Mouse (Mus musculus) limb, embryonic 12.5 days (tissue): Measurements from ENCODE around the gene Cr1l. TPM values are rescaled to one million over a fixed set of nuclear protein-coding genes. Genes with fewer than 3 reads are reported as not detected.

ENCODE experiments used
- ATAC-seq: fragments of 200-750 bp; cut with Nextera tagmentation; 2 replicates; pipeline ENCODE4 v1.8.0; 2017; ENCODE audit warnings: low read depth, moderate TSS enrichment; ENCODE audit not compliant: insufficient number of reproducible peaks, insufficient read depth, low FRiP score, low TSS enrichment
- H3K27ac ChIP-seq: fragments of 300-500 bp; sonication (generic); 2 replicates; pipeline ENCODE4 v1.5.1; 2016; ENCODE audit warnings: mild to moderate bottlenecking, moderate library complexity
- H3K27me3 ChIP-seq: fragments of 300-500 bp; sonication (generic); 2 replicates; pipeline ENCODE4 v1.6.1; 2016; ENCODE audit warnings: mild to moderate bottlenecking, moderate library complexity
- H3K36me3 ChIP-seq: fragments of 300-500 bp; sonication (generic); 2 replicates; pipeline ENCODE4 v1.6.1; 2016; ENCODE audit warnings: mild to moderate bottlenecking, moderate library complexity
- H3K4me1 ChIP-seq: fragments of 300-500 bp; sonication (generic); replicated peaks from 2 replicates; pipeline ENCODE4 v1.6.1; 2016
- H3K4me2 ChIP-seq: fragments of 300-500 bp; sonication (generic); 2 replicates; pipeline ENCODE4 v1.6.1; 2016; ENCODE audit warnings: mild to moderate bottlenecking, moderate library complexity
- H3K4me3 ChIP-seq: fragments of 300-500 bp; sonication (generic); replicated peaks from 2 replicates; pipeline ENCODE4 v1.5.1; 2016; ENCODE audit warnings: mild to moderate bottlenecking
- H3K9ac ChIP-seq: fragments of 300-500 bp; sonication (generic); replicated peaks from 2 replicates; pipeline ENCODE4 v1.6.1; 2016; ENCODE audit warnings: mild to moderate bottlenecking, moderate library complexity
- H3K9me3 ChIP-seq: fragments of 300-500 bp; sonication (generic); 2 replicates; pipeline ENCODE4 v1.6.1; 2016; ENCODE audit warnings: mild to moderate bottlenecking, moderate library complexity
- WGBS: fragments of 180-500 bp; shearing (Covaris S2); methylation state at CpG from one replicate; pipeline ENCODE4 v1.1.7; 2016; 5-methylcytosine and 5-hydroxymethylcytosine counted together
- polyA plus RNA-seq: library from polyadenylated mRNA; unstranded; fragments of >200 nt; fragmentation: Nextera tagmentation; extraction: Ambion mirVana; gene quantifications from 2 replicates; pipeline ENCODE4 v1.2.1, GENCODE M21; 2016

Cr1l gene
- polyA plus RNA-seq, 1 experiment from 2014 or later, result 43.6 TPM

- WGBS, result 90% methylated on average over 1 of the region's 1 CpGs
- Histone ChIP-seq H3K4me1 (no peaks in the 10 kb centered on the region), H3K27me3 (no peaks in the 10 kb centered on the region), H3K36me3 (peaks cover 35% of the 10 kb centered on the region; the same call in 1 of the 2 replicates), H3K4me2 (no peak overlapping the region), H3K9me3 (no peaks in the 10 kb centered on the region), H3K4me3 (no peak overlapping the region), H3K9ac (no peak overlapping the region), H3K27ac (no peak overlapping the region)
- no peak for ATAC-seq
These were observed 33.4 kb downstream of the Cr1l start for GRCm38 (mm10) chr1:195098004-195098403.

GRCm38 (mm10) chr1:195092220-195092720 lies 39.1 kb downstream of the Cr1l start, which contains the start of gene Cd46:
Gene Cd46, minus strand, starts transcription at chr1:195092249.
- peak within 1 kb of the TSS; percentile 65 for H3K4me2 ChIP-seq
- no peaks in the 10 kb centered on the region for H3K27me3 ChIP-seq
- no peaks in the 10 kb centered on the region for H3K9me3 ChIP-seq
- H3K36me3 ChIP-seq, result peaks cover 9% of the 10 kb centered on the region; the same call in 1 of the 2 replicates
- whole genome bisulfite sequencing, result 2% methylated on average over 14 of the region's 14 CpGs
- H3K27ac ChIP-seq, result 0 out of 2 replicates have a peak within 1 kb of the TSS, but pooled peaks have one; percentile 2
- peak within 1 kb of the TSS; percentile 39 for H3K4me3 ChIP-seq
- ATAC-seq, result peak; percentile 95
- peaks cover 8% of the 10 kb centered on the region; the same call in 1 of the 2 replicates for H3K4me1 ChIP-seq
- H3K9ac ChIP-seq, result peak within 1 kb of the TSS; percentile 23; the same call in 1 of the 2 replicates

GRCm38 (mm10) chr1:195091699-195092219 lies 39.6 kb downstream of the Cr1l start:
- H3K27me3 ChIP-seq, result no peaks in the 10 kb centered on the region
- peak overlapping the region; percentile 65 for H3K4me2 ChIP-seq
- H3K36me3 ChIP-seq, result peaks cover 6% of the 10 kb centered on the region; the same call in 1 of the 2 replicates
- H3K27ac ChIP-seq, result no peak overlapping the region
- H3K9ac ChIP-seq, result peak overlapping the region; percentile 23; the same call in 1 of the 2 replicates
- H3K9me3 ChIP-seq, result no peaks in the 10 kb centered on the region
- peaks cover 8% of the 10 kb centered on the region; the same call in 1 of the 2 replicates for H3K4me1 ChIP-seq
- H3K4me3 ChIP-seq, result peak overlapping the region; percentile 39
- WGBS, result 21% methylated on average over 11 of the region's 11 CpGs
- ATAC-seq, result peak; percentile 69

GRCm38 (mm10) chr1:195082142-195082541 lies 49.2 kb downstream of the Cr1l start:
- H3K9me3 ChIP-seq, result no peaks in the 10 kb centered on the region
- ATAC-seq, result no peak

More at GRCm38 (mm10) chr1:195082142-195082541, 49.2 kb downstream of the Cr1l start:
- Histone ChIP-seq H3K36me3 (no peaks in the 10 kb centered on the region), H3K9ac (no peak overlapping the region), H3K27me3 (no peaks in the 10 kb centered on the region), H3K4me1 (no peaks in the 10 kb centered on the region), H3K4me2 (no peak overlapping the region), H3K27ac (no peak overlapping the region), H3K4me3 (no peak overlapping the region)

Other genes starting within 250 kb of the Cr1l start
- gene Cd34, start 192.8 kb downstream of the Cr1l start, polyA plus RNA-seq, result 40.7 and 44.2 TPM in 2 replicates
- gene Cd46, start 39.3 kb downstream of the Cr1l start, polyA plus RNA-seq, result 0.73 and 0.78 TPM in 2 replicates
- gene Cr2, start 45.1 kb upstream of the Cr1l start, polyA plus RNA-seq, result 0.28 and 0.29 TPM in 2 replicates